Mouse (Mus musculus): ENCODE data around the gene 4930583I09Rik. TPM values are rescaled to one million over a fixed set of nuclear protein-coding genes. Genes with fewer than 3 reads are reported as not detected.

4930583I09Rik gene
- 0.07 TPM for polyA plus RNA-seq (2012; fragmentation: generic; extraction: Trizol)

DNA sequence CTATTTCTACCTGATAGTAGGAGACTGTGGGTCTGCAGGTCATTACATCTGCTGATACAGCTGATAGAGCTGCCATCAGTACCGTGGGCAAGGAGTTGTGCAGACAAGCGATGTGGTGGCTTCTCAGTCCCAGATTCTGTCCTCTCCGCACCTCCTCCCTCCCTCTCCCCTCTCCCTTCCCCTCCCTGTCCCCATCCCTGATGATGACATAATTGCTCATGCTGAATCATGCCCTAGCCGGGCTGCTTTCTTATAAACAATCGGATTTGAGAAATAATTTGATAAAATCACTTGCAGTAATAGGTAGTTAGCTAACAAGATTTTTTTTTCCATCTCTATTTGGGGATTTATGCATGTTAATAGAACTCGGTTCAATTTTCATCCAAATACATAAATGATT, at the start of gene 4930583I09Rik:
Gene 4930583I09Rik, minus strand, starts transcription at position 144 of the 400 bp plus-strand sequence.
- Histone ChIP-seq H3K4me3 (peak within 1 kb of the TSS; percentile 8), H3K4me2 (ENCODE audit: low read depth) (peak within 1 kb of the TSS; percentile 85), H3K27me3 (ENCODE audit: control insufficient read depth, insufficient read depth, insufficient read length) (no peaks in the 10 kb centered on the region), H3ac (ENCODE audit: control insufficient read depth, insufficient read length) (no peak within 1 kb of the TSS), H3K36me3 (ENCODE audit: control insufficient read depth, insufficient read depth) (no peaks in the 10 kb centered on the region), H3K79me2 (ENCODE audit: control insufficient read depth, insufficient read depth) (no peaks in the 10 kb centered on the region)
- TF ChIP-seq TCF12 (IDR thresholded peaks at IDR 0.05; ENCODE audit: insufficient read depth, poor library complexity, severe bottlenecking) (no peak), E2F4 (IDR thresholded peaks at IDR 0.05; ENCODE audit: insufficient read depth) (no peak), TCF3 (IDR thresholded peaks at IDR 0.05; ENCODE audit: insufficient read length, low read depth) (no peak), POLR2A (IDR thresholded peaks at IDR 0.05; ENCODE audit: insufficient read length, low read depth) (no peak), MYOG (IDR thresholded peaks at IDR 0.05; ENCODE audit: control insufficient read depth in 1 of 3, insufficient read depth in 1 of 3, insufficient read length in 2 of 3, low read depth in 2 of 3) (no peak), POLR2AphosphoS2 (IDR thresholded peaks at IDR 0.05; ENCODE audit: insufficient read length, low read depth) (no peak), CEBPB (IDR thresholded peaks at IDR 0.05; ENCODE audit: insufficient read depth, poor library complexity, severe bottlenecking) (peak; percentile 74), SRF (IDR thresholded peaks at IDR 0.05; ENCODE audit: control insufficient read depth, insufficient read length, low read depth) (no peak)

DNA sequence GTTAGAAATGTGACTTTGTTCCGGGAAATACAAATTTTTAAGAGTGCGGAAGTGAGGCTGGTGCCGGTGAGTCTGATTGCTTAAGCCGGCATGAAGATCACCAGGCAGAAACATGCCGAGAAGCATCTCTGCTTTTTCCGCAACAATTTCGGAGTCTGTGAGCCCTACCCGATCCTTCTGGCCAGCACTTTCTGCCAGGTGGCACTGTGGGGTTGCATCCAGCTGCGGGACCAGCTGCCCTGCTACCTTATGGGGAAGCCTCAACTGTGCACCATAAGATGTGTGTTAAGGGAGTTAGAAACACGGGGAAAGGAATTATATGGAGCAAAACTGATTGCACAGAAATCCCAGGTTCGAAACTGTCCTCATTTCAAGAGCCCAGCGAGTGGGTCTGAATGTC, 40.2 kb upstream of the 4930583I09Rik start:
- no peaks in the 10 kb centered on the region for H3K36me3 ChIP-seq (ENCODE audit: control insufficient read depth, insufficient read depth)
- no peaks in the 10 kb centered on the region for H3K27me3 ChIP-seq (ENCODE audit: control insufficient read depth, insufficient read depth, insufficient read length)
- H3ac ChIP-seq (ENCODE audit: control insufficient read depth, insufficient read length), result no peak overlapping the region
- no peaks in the 10 kb centered on the region for H3K79me2 ChIP-seq (ENCODE audit: control insufficient read depth, insufficient read depth)
- TF ChIP-seq MYOD1 (IDR thresholded peaks at IDR 0.05; ENCODE audit: control insufficient read depth in 1 of 3, insufficient read length in 2 of 3, low read depth in 2 of 3), result no peak
- TF ChIP-seq MAX (IDR thresholded peaks at IDR 0.05; ENCODE audit: low read depth), result no peak
- TF ChIP-seq TCF12 (IDR thresholded peaks at IDR 0.05; ENCODE audit: insufficient read depth, poor library complexity, severe bottlenecking), result no peak
- H3K4me3 ChIP-seq, result no peak overlapping the region
- no peak overlapping the region for H3K4me2 ChIP-seq (ENCODE audit: low read depth)

DNA sequence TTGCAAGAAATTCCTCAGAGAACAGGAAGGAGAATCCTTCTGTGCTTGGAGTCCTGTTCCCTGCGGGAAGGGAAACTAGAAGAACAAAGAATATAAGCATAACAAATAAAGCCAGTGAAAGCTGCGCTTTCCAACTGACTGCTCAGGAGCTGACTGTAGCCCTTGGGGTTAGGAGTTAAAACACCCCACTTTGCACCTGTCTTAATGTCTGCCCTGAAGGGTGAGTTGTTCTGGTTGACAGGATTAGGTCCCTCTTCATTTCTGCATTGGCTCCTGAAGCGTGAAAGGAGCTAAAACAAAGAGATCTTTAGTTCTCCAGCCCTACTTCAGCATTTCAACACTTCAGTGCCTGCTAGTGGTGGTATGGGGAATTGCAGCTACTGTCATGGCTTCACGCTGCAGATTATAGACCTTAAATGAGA, 37.8 kb upstream of the 4930583I09Rik start:
- Histone ChIP-seq H3K4me3 (no peak overlapping the region), H3K79me2 (ENCODE audit: control insufficient read depth, insufficient read depth) (no peaks in the 10 kb centered on the region), H3K27me3 (ENCODE audit: control insufficient read depth, insufficient read depth, insufficient read length) (no peaks in the 10 kb centered on the region), H3ac (ENCODE audit: control insufficient read depth, insufficient read length) (no peak overlapping the region), H3K36me3 (ENCODE audit: control insufficient read depth, insufficient read depth) (no peaks in the 10 kb centered on the region), H3K4me2 (ENCODE audit: low read depth) (no peak overlapping the region)
- TF ChIP-seq USF1 (IDR thresholded peaks at IDR 0.05; ENCODE audit: low read depth), result no peak
- no peak for TF ChIP-seq POLR2A (IDR thresholded peaks at IDR 0.05; ENCODE audit: insufficient read length, low read depth)
- TF ChIP-seq REST (IDR thresholded peaks at IDR 0.05; ENCODE audit: insufficient read depth, insufficient read length), result no peak
- no peak for TF ChIP-seq CEBPB (IDR thresholded peaks at IDR 0.05; ENCODE audit: insufficient read depth, poor library complexity, severe bottlenecking)
- TF ChIP-seq POLR2AphosphoS2 (IDR thresholded peaks at IDR 0.05; ENCODE audit: insufficient read length, low read depth), result no peak
- TF ChIP-seq MYOG (IDR thresholded peaks at IDR 0.05; ENCODE audit: control insufficient read depth in 1 of 3, insufficient read depth in 1 of 3, insufficient read length in 2 of 3, low read depth in 2 of 3), result no peak
- no peak for TF ChIP-seq TCF3 (IDR thresholded peaks at IDR 0.05; ENCODE audit: insufficient read length, low read depth)
- no peak for TF ChIP-seq TCF12 (IDR thresholded peaks at IDR 0.05; ENCODE audit: insufficient read depth, poor library complexity, severe bottlenecking)
- TF ChIP-seq MAX (IDR thresholded peaks at IDR 0.05; ENCODE audit: low read depth), result no peak
- TF ChIP-seq MYOD1 (IDR thresholded peaks at IDR 0.05; ENCODE audit: control insufficient read depth in 1 of 3, insufficient read length in 2 of 3, low read depth in 2 of 3), result no peak
- no peak for TF ChIP-seq SRF (IDR thresholded peaks at IDR 0.05; ENCODE audit: control insufficient read depth, insufficient read length, low read depth)
- no peak for TF ChIP-seq E2F4 (IDR thresholded peaks at IDR 0.05; ENCODE audit: insufficient read depth)

DNA sequence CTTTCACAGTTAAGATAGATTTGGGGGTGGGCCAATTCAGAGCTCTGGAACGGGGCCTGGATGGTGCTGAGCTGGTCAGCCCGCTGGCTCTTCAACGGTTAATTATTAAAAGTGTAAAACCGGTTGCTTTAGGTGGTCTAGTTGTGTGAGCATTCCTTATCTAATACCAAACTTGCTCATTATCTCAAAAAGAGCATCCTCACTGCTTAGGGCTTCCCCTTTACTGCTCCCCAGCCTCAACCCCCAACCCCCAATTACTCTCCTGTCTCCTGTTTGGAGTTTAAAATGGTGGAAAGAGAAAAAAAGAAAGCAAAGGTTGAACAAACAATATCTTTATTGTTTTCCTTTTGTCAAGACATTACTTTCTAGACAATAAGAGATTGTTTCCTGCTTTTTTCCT, 27.9 kb upstream of the 4930583I09Rik start:
- no peak overlapping the region for H3K4me2 ChIP-seq (ENCODE audit: low read depth)
- H3K79me2 ChIP-seq (ENCODE audit: control insufficient read depth, insufficient read depth), result no peaks in the 10 kb centered on the region
- no peaks in the 10 kb centered on the region for H3K36me3 ChIP-seq (ENCODE audit: control insufficient read depth, insufficient read depth)
- TF ChIP-seq MAX (IDR thresholded peaks at IDR 0.05; ENCODE audit: low read depth), result no peak
- TF ChIP-seq REST (IDR thresholded peaks at IDR 0.05; ENCODE audit: insufficient read depth, insufficient read length), result no peak
- TF ChIP-seq POLR2A (IDR thresholded peaks at IDR 0.05; ENCODE audit: insufficient read length, low read depth), result no peak
- no peak for TF ChIP-seq USF1 (IDR thresholded peaks at IDR 0.05; ENCODE audit: low read depth)
- TF ChIP-seq SRF (IDR thresholded peaks at IDR 0.05; ENCODE audit: control insufficient read depth, insufficient read length, low read depth), result no peak
- TF ChIP-seq POLR2AphosphoS2 (IDR thresholded peaks at IDR 0.05; ENCODE audit: insufficient read length, low read depth), result no peak
- no peak for TF ChIP-seq MYOD1 (IDR thresholded peaks at IDR 0.05; ENCODE audit: control insufficient read depth in 1 of 3, insufficient read length in 2 of 3, low read depth in 2 of 3)
- no peak for TF ChIP-seq MYOG (IDR thresholded peaks at IDR 0.05; ENCODE audit: control insufficient read depth in 1 of 3, insufficient read depth in 1 of 3, insufficient read length in 2 of 3, low read depth in 2 of 3)
- no peak for TF ChIP-seq TCF12 (IDR thresholded peaks at IDR 0.05; ENCODE audit: insufficient read depth, poor library complexity, severe bottlenecking)
- no peak for TF ChIP-seq CEBPB (IDR thresholded peaks at IDR 0.05; ENCODE audit: insufficient read depth, poor library complexity, severe bottlenecking)
- no peak for TF ChIP-seq E2F4 (IDR thresholded peaks at IDR 0.05; ENCODE audit: insufficient read depth)
- TF ChIP-seq TCF3 (IDR thresholded peaks at IDR 0.05; ENCODE audit: insufficient read length, low read depth), result no peak
- no peak overlapping the region for H3ac ChIP-seq (ENCODE audit: control insufficient read depth, insufficient read length)
- H3K4me3 ChIP-seq, result no peak overlapping the region
- no peaks in the 10 kb centered on the region for H3K27me3 ChIP-seq (ENCODE audit: control insufficient read depth, insufficient read depth, insufficient read length)

GRCm38 (mm10) chr17:64860963-64861362, 25.1 kb upstream of the 4930583I09Rik start:
- Histone ChIP-seq H3K79me2 (ENCODE audit: control insufficient read depth, insufficient read depth) (no peaks in the 10 kb centered on the region), H3K27me3 (ENCODE audit: control insufficient read depth, insufficient read depth, insufficient read length) (no peaks in the 10 kb centered on the region), H3K4me2 (ENCODE audit: low read depth) (no peak overlapping the region), H3ac (ENCODE audit: control insufficient read depth, insufficient read length) (no peak overlapping the region), H3K36me3 (ENCODE audit: control insufficient read depth, insufficient read depth) (no peaks in the 10 kb centered on the region), H3K4me3 (no peak overlapping the region)
- TF ChIP-seq TCF12 (IDR thresholded peaks at IDR 0.05; ENCODE audit: insufficient read depth, poor library complexity, severe bottlenecking), result no peak
- no peak for TF ChIP-seq USF1 (IDR thresholded peaks at IDR 0.05; ENCODE audit: low read depth)
- TF ChIP-seq POLR2AphosphoS2 (IDR thresholded peaks at IDR 0.05; ENCODE audit: insufficient read length, low read depth), result no peak
- TF ChIP-seq SRF (IDR thresholded peaks at IDR 0.05; ENCODE audit: control insufficient read depth, insufficient read length, low read depth), result no peak
- TF ChIP-seq MYOG (IDR thresholded peaks at IDR 0.05; ENCODE audit: control insufficient read depth in 1 of 3, insufficient read depth in 1 of 3, insufficient read length in 2 of 3, low read depth in 2 of 3), result no peak
- no peak for TF ChIP-seq POLR2A (IDR thresholded peaks at IDR 0.05; ENCODE audit: insufficient read length, low read depth)
- no peak for TF ChIP-seq MAX (IDR thresholded peaks at IDR 0.05; ENCODE audit: low read depth)
- no peak for TF ChIP-seq REST (IDR thresholded peaks at IDR 0.05; ENCODE audit: insufficient read depth, insufficient read length)
- no peak for TF ChIP-seq E2F4 (IDR thresholded peaks at IDR 0.05; ENCODE audit: insufficient read depth)
- no peak for TF ChIP-seq MYOD1 (IDR thresholded peaks at IDR 0.05; ENCODE audit: control insufficient read depth in 1 of 3, insufficient read length in 2 of 3, low read depth in 2 of 3)
- TF ChIP-seq CEBPB (IDR thresholded peaks at IDR 0.05; ENCODE audit: insufficient read depth, poor library complexity, severe bottlenecking), result no peak
- TF ChIP-seq TCF3 (IDR thresholded peaks at IDR 0.05; ENCODE audit: insufficient read length, low read depth), result no peak

Measured in myocyte (in vitro differentiated cells).